Mouse (Mus musculus): Measurements from ENCODE around the gene Uroc1. TPM values are rescaled to one million over a fixed set of nuclear protein-coding genes. Genes with fewer than 3 reads are reported as not detected.

Uroc1 gene
- polyA plus RNA-seq, 1 experiment from 2014 or later, result not detected

GRCm38 (mm10) chr6:90397291-90397690, 64.2 kb downstream of the Uroc1 start:
- 79% methylated on average over 3 of the region's 3 CpGs for WGBS
- H3K4me2 ChIP-seq, result no peak overlapping the region
- H3K9me3 ChIP-seq, result no peaks in the 10 kb centered on the region
- no peak overlapping the region for H3K27ac ChIP-seq
- no peak for ATAC-seq (ENCODE audit: borderline replicate concordance, extremely low read depth, low FRiP score, low TSS enrichment)
- H3K4me1 ChIP-seq, result no peaks in the 10 kb centered on the region
- no peak overlapping the region for H3K9ac ChIP-seq
- peaks cover 13% of the 10 kb centered on the region; the same call in 1 of the 2 replicates for H3K36me3 ChIP-seq
- H3K27me3 ChIP-seq, result no peaks in the 10 kb centered on the region
- H3K4me3 ChIP-seq, result no peak overlapping the region

GRCm38 (mm10) chr6:90408632-90409031, 75.5 kb downstream of the Uroc1 start:
- Histone ChIP-seq H3K4me2 (no peak overlapping the region), H3K27ac (no peak overlapping the region), H3K9me3 (no peaks in the 10 kb centered on the region), H3K4me1 (no peaks in the 10 kb centered on the region), H3K27me3 (no peaks in the 10 kb centered on the region), H3K4me3 (no peak overlapping the region), H3K36me3 (no peaks in the 10 kb centered on the region), H3K9ac (no peak overlapping the region)
- ATAC-seq (ENCODE audit: borderline replicate concordance, extremely low read depth, low FRiP score, low TSS enrichment), result no peak

- 77% methylated on average over 1 of the region's 1 CpGs for WGBS
- no peak overlapping the region for H3K4me2 ChIP-seq
- no peaks in the 10 kb centered on the region for H3K36me3 ChIP-seq
- ATAC-seq (ENCODE audit: borderline replicate concordance, extremely low read depth, low FRiP score, low TSS enrichment), result no peak
- H3K9me3 ChIP-seq, result no peaks in the 10 kb centered on the region
- H3K4me1 ChIP-seq, result no peaks in the 10 kb centered on the region
- H3K9ac ChIP-seq, result no peak overlapping the region
- H3K27ac ChIP-seq, result no peak overlapping the region
- no peak overlapping the region for H3K4me3 ChIP-seq
- H3K27me3 ChIP-seq, result no peaks in the 10 kb centered on the region
Measured at GRCm38 (mm10) chr6:90410972-90411371, 77.9 kb downstream of the Uroc1 start.

- no peak overlapping the region for H3K4me2 ChIP-seq
- no peaks in the 10 kb centered on the region for H3K4me1 ChIP-seq
- no peaks in the 10 kb centered on the region for H3K36me3 ChIP-seq
- 75% methylated on average over 7 of the region's 7 CpGs for WGBS
- ATAC-seq (ENCODE audit: borderline replicate concordance, extremely low read depth, low FRiP score, low TSS enrichment), result no peak
- H3K27ac ChIP-seq, result no peak overlapping the region
- H3K27me3 ChIP-seq, result no peaks in the 10 kb centered on the region
- no peaks in the 10 kb centered on the region for H3K9me3 ChIP-seq
- no peak overlapping the region for H3K9ac ChIP-seq
- no peak overlapping the region for H3K4me3 ChIP-seq
Measured at GRCm38 (mm10) chr6:90411926-90412325, 78.8 kb downstream of the Uroc1 start.

Other genes starting within 250 kb of the Uroc1 start
- gene Vmn1r50, start 231.9 kb upstream of the Uroc1 start, polyA plus RNA-seq (2015; fragmentation: Nextera tagmentation; extraction: Ambion mirVana), result not detected in 2 replicates
- gene Vmn1r51, start 210.7 kb upstream of the Uroc1 start, polyA plus RNA-seq (2015; fragmentation: Nextera tagmentation; extraction: Ambion mirVana), result not detected in 2 replicates
- not detected in 2 replicates for gene Vmn1r52, start 158.5 kb upstream of the Uroc1 start, polyA plus RNA-seq (2015; fragmentation: Nextera tagmentation; extraction: Ambion mirVana)
- not detected in 2 replicates for gene V1ra8, start 130.5 kb upstream of the Uroc1 start, polyA plus RNA-seq (2015; fragmentation: Nextera tagmentation; extraction: Ambion mirVana)
- gene Vmn1r53, start 108.8 kb upstream of the Uroc1 start, polyA plus RNA-seq (2015; fragmentation: Nextera tagmentation; extraction: Ambion mirVana), result 0.14 TPM in 1 of 2 replicates, not detected in the other
- gene Vmn1r54, start 87.0 kb upstream of the Uroc1 start, polyA plus RNA-seq (2015; fragmentation: Nextera tagmentation; extraction: Ambion mirVana), result not detected in 2 replicates
- not detected in 2 replicates for gene BC048671, start 32.1 kb upstream of the Uroc1 start, polyA plus RNA-seq (2015; fragmentation: Nextera tagmentation; extraction: Ambion mirVana)
- gene Chst13, start 8.1 kb upstream of the Uroc1 start, polyA plus RNA-seq (2015; fragmentation: Nextera tagmentation; extraction: Ambion mirVana), result 0.11 TPM in 1 of 2 replicates, not detected in the other
- 7.5 and 7.6 TPM in 2 replicates for gene Zxdc, start 36.2 kb downstream of the Uroc1 start, polyA plus RNA-seq (2015; fragmentation: Nextera tagmentation; extraction: Ambion mirVana)
- gene Cfap100, start 95.5 kb downstream of the Uroc1 start, polyA plus RNA-seq (2015; fragmentation: Nextera tagmentation; extraction: Ambion mirVana), result 0.50 and 0.68 TPM in 2 replicates
- 10.9 and 13.5 TPM in 2 replicates for gene Klf15, start 129.3 kb downstream of the Uroc1 start, polyA plus RNA-seq (2015; fragmentation: Nextera tagmentation; extraction: Ambion mirVana)
- gene Aldh1l1, start 153.1 kb downstream of the Uroc1 start, polyA plus RNA-seq (2015; fragmentation: Nextera tagmentation; extraction: Ambion mirVana), result 1.4 and 2.1 TPM in 2 replicates